Mouse (Mus musculus): ENCODE measurements around the gene Riok1. TPM values are rescaled to one million over a fixed set of nuclear protein-coding genes. Genes with fewer than 3 reads are reported as not detected.

The Riok1 gene
- polyA plus RNA-seq, 1 experiment from 2014 or later = 37.7 TPM

DNA sequence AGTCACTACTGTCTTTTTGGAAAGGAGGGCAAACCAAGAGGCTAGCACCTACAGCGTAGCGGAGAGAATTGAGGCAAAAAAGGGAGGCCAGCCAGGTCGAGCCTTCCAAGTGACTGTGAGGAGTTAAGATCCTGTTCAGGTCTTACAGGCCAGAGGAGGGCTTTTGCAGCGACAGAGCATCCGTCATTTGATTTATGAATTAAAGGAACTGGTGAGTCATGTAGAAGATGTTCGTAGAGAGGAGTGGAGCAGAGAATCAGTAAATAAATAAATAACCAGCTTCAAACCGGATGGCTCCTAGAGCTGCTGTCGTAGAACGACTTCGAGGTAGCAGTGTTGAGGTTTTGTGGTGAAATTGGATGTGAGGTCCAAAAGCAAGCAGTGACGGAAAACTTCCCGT lies 1.0 kb downstream of the Riok1 start:
- H3K9ac ChIP-seq (ENCODE audit: low read depth, low read length) = peak overlapping the region; percentile 84
- H3K27me3 ChIP-seq (replicated peaks; ENCODE audit: control insufficient read depth, insufficient read depth, low read length) = no peaks in the 10 kb centered on the region
- H3K4me3 ChIP-seq (ENCODE audit: low read length) = peak overlapping the region; percentile 75
- H3K9me3 ChIP-seq (ENCODE audit: control insufficient read depth, low read length) = no peaks in the 10 kb centered on the region
- 35% methylated on average over 12 of the region's 12 CpGs for WGBS
- H3K4me1 ChIP-seq (ENCODE audit: control insufficient read depth, insufficient read depth, low read length) = peaks cover 14% of the 10 kb centered on the region
- peak overlapping the region; percentile 67 for H3K4me2 ChIP-seq (ENCODE audit: low read depth, low read length)
- ATAC-seq = no peak
- peaks cover 13% of the 10 kb centered on the region for H3K36me3 ChIP-seq (ENCODE audit: control insufficient read depth, insufficient read depth, low read length)
- no peak overlapping the region for H3K27ac ChIP-seq (ENCODE audit: low read length)

DNA sequence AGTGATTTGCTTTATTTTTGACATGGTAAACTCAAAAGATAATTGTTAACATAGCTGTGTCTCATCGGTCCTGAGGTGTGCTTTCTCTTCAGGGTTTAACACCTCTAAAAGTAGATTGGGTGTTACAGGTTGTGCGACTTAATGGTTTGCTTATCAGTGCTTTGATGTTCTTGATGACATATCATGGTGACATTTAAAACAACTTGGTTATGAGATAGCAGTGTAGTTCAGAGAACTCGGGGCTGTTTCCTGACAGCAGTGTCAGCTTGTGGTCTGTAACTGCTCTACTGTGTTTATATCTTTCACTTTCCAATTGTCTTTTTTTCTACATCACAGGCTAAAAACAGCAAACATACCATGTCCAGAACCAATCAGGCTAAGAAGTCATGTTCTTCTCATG lies 13.1 kb downstream of the Riok1 start:
- no peaks in the 10 kb centered on the region for H3K4me1 ChIP-seq (ENCODE audit: control insufficient read depth, insufficient read depth, low read length)
- H3K27ac ChIP-seq (ENCODE audit: low read length) = no peak overlapping the region
- H3K36me3 ChIP-seq (ENCODE audit: control insufficient read depth, insufficient read depth, low read length) = peaks cover 28% of the 10 kb centered on the region
- H3K27me3 ChIP-seq (replicated peaks; ENCODE audit: control insufficient read depth, insufficient read depth, low read length) = no peaks in the 10 kb centered on the region
- no peak overlapping the region for H3K4me3 ChIP-seq (ENCODE audit: low read length)
- H3K9ac ChIP-seq (ENCODE audit: low read depth, low read length) = no peak overlapping the region
- H3K9me3 ChIP-seq (ENCODE audit: control insufficient read depth, low read length) = no peaks in the 10 kb centered on the region
- no peak overlapping the region for H3K4me2 ChIP-seq (ENCODE audit: low read depth, low read length)
- ATAC-seq = no peak
- WGBS = 80% methylated on average over 3 of the region's 3 CpGs

DNA sequence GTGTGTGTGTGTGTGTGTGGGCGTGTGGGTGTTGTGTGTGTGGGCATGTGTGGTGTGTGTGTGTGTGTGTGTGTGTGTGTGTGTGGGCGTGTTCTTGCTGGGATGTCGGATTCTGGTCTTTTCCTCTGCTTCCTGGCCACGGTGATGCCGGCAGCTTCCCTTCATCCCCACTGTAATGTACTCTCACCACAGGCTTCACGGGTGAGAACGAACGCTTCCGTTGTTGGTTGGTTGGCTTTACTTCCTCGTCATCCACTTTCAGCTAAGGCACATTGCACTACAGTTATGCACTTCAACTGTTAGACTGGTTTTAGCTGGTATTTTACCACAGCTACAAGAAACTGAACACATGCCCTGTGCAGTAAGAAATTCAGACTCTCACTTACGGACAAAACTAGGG lies 25.9 kb downstream of the Riok1 start:
- no peak for ATAC-seq
- H3K9ac ChIP-seq (ENCODE audit: low read depth, low read length) = no peak overlapping the region
- H3K4me1 ChIP-seq (ENCODE audit: control insufficient read depth, insufficient read depth, low read length) = no peaks in the 10 kb centered on the region
- WGBS = 90% methylated on average over 11 of the region's 11 CpGs
- no peak overlapping the region for H3K4me2 ChIP-seq (ENCODE audit: low read depth, low read length)
- no peak overlapping the region for H3K27ac ChIP-seq (ENCODE audit: low read length)
- H3K9me3 ChIP-seq (ENCODE audit: control insufficient read depth, low read length) = no peaks in the 10 kb centered on the region
- H3K36me3 ChIP-seq (ENCODE audit: control insufficient read depth, insufficient read depth, low read length) = peaks cover 10% of the 10 kb centered on the region
- no peaks in the 10 kb centered on the region for H3K27me3 ChIP-seq (replicated peaks; ENCODE audit: control insufficient read depth, insufficient read depth, low read length)
- H3K4me3 ChIP-seq (ENCODE audit: low read length) = no peak overlapping the region

DNA sequence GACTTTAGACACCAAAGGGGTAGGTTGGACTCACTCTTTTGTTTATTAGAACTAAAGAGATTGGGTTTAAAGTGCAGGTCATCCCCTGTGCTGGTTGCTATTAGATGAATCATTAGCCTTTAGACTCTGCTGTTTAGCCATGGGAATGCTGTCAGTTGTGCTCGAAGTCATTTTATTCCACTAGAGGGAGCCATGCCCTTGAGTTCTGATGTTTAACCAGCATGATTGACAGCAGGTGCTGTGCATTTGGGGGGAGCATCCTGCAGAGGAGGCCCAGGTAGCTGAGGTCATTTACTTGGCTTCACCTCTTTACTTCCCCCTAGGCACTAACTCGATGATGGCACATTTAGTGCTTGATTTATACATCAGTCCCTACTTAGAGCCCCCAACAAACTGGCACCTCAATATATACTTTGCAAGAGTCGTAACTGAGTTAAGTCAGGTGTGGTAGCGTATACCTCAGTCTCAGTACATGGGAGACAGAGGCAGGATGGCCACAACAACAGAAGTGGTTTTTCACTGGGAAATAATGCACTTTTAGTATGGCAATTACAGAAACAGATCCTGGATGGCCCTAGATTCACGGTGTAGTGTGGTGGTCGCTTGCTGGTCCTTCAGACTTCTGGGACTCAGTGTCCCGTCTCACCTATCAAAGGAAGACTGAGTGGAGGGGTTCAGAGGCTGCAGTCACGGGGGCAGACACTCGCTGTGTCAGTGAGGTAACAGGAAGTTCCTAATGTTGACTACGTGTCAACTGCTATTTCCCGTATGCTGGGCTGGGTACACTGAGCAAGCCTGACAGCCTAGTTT lies 28.3 kb downstream of the Riok1 start:
- no peaks in the 10 kb centered on the region for H3K4me1 ChIP-seq (ENCODE audit: control insufficient read depth, insufficient read depth, low read length)
- no peaks in the 10 kb centered on the region for H3K9me3 ChIP-seq (ENCODE audit: control insufficient read depth, low read length)
- no peak overlapping the region for H3K27ac ChIP-seq (ENCODE audit: low read length)
- H3K4me3 ChIP-seq (ENCODE audit: low read length) = no peak overlapping the region
- ATAC-seq = peak; percentile 86
- H3K36me3 ChIP-seq (ENCODE audit: control insufficient read depth, insufficient read depth, low read length) = no peaks in the 10 kb centered on the region
- WGBS = 68% methylated on average over 11 of the region's 11 CpGs
- no peaks in the 10 kb centered on the region for H3K27me3 ChIP-seq (replicated peaks; ENCODE audit: control insufficient read depth, insufficient read depth, low read length)
- no peak overlapping the region for H3K9ac ChIP-seq (ENCODE audit: low read depth, low read length)
- H3K4me2 ChIP-seq (ENCODE audit: low read depth, low read length) = no peak overlapping the region

DNA sequence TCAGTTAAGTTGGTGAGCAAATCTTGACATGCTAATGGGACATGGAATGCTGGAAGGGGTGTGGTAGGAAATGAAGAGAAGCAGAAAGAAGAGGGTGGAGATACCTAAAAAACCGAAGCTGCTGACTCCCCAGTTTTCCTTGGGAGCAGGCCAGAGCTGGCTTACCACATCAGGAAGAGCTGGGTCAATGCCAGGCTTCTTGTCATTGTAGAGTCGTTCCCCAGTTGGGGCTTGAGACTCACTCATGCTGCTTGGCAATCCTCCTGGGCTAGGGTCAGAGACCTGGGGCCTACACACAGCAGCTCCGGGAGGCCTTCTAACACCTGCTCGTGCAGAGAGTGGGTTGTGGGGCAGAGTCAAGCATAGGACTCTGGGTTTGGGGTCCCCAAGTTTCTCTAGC lies 34.1 kb downstream of the Riok1 start:
- Histone ChIP-seq H3K27ac (ENCODE audit: low read length) (no peak overlapping the region), H3K36me3 (ENCODE audit: control insufficient read depth, insufficient read depth, low read length) (no peaks in the 10 kb centered on the region), H3K9me3 (ENCODE audit: control insufficient read depth, low read length) (no peaks in the 10 kb centered on the region), H3K27me3 (replicated peaks; ENCODE audit: control insufficient read depth, insufficient read depth, low read length) (no peaks in the 10 kb centered on the region), H3K4me2 (ENCODE audit: low read depth, low read length) (no peak overlapping the region), H3K9ac (ENCODE audit: low read depth, low read length) (no peak overlapping the region), H3K4me3 (ENCODE audit: low read length) (no peak overlapping the region), H3K4me1 (ENCODE audit: control insufficient read depth, insufficient read depth, low read length) (peaks cover 9% of the 10 kb centered on the region)
- 68% methylated on average over 4 of the region's 4 CpGs for WGBS
- no peak for ATAC-seq

DNA sequence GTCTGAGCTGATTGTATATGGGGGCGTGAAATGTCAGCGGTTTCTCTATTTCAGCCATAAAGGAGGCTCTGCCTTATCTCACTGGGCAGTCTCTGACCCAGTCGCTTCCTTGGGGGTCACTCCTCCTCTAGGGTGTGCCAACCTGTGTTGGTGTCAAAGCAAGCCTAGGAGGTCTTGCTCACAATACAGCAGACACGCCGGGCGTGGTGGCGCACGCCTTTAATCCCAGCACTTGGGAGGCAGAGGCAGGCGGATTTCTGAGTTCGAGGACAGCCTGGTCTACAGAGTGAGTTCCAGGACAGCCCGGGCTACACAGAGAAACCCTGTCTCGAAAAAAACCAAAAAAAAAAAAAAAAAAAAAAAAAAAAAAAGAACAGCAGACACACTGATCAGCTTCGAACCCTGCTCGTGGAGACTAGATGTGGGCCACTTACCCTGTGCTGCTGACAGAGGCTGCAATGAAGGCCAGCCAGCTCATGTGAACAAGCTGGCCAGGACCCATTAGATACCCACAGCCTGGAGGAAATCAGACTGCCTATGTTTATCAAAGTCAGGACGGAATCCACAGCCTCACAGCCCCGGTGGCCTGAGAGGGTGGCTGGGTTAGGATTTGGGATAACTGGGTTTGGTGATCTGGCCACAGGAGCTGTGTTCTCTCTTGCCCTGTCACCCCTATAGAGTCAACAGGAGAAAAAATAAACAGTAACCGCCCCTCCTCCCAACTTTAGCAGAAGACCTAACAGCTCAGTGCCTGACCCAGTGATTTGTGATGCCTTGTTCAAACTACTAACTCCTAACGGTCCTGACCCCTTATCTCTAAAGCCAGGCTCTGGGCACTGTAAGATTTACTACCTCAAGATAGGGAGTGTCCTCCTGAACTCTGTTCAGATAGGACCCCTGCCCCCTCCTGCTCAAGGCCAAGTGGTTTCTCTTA lies 36.8 kb downstream of the Riok1 start:
- ATAC-seq = peak; percentile 72
- Histone ChIP-seq H3K4me2 (ENCODE audit: low read depth, low read length) (no peak overlapping the region), H3K4me3 (ENCODE audit: low read length) (no peak overlapping the region), H3K9me3 (ENCODE audit: control insufficient read depth, low read length) (no peaks in the 10 kb centered on the region), H3K4me1 (ENCODE audit: control insufficient read depth, insufficient read depth, low read length) (peaks cover 9% of the 10 kb centered on the region), H3K27ac (ENCODE audit: low read length) (no peak overlapping the region), H3K27me3 (replicated peaks; ENCODE audit: control insufficient read depth, insufficient read depth, low read length) (no peaks in the 10 kb centered on the region), H3K9ac (ENCODE audit: low read depth, low read length) (peak overlapping the region; percentile 21; the same call in 1 of the 2 replicates), H3K36me3 (ENCODE audit: control insufficient read depth, insufficient read depth, low read length) (no peaks in the 10 kb centered on the region)
- WGBS = 65% methylated on average over 18 of the region's 18 CpGs

DNA sequence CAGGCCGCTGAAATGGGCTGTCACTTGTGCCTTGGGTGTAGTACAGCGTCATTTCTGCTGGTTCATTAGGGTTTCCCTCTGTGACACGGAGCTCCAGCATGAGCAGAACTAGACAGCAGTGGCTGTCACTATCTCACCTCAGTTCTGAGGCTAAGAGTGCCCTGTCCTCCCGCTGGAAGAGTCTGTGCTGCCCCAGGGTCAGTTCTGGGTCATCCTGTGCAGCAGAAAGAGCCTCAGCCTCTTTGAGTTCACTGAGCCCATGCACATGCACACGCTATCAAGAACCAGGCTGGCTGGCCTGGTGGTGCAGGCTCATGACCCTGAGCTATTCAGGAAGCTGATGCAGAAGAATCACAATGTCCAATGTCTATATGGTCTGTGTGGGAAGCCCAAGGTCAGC lies 37.6 kb downstream of the Riok1 start:
- H3K4me3 ChIP-seq (ENCODE audit: low read length) = no peak overlapping the region
- H3K9me3 ChIP-seq (ENCODE audit: control insufficient read depth, low read length) = no peaks in the 10 kb centered on the region
- H3K27me3 ChIP-seq (replicated peaks; ENCODE audit: control insufficient read depth, insufficient read depth, low read length) = no peaks in the 10 kb centered on the region
- ATAC-seq = peak; percentile 43; the same call in 1 of the 2 replicates
- H3K9ac ChIP-seq (ENCODE audit: low read depth, low read length) = 0 out of 2 replicates have a peak overlapping the region, but pooled peaks have one; percentile 21
- H3K27ac ChIP-seq (ENCODE audit: low read length) = no peak overlapping the region
- H3K4me1 ChIP-seq (ENCODE audit: control insufficient read depth, insufficient read depth, low read length) = peaks cover 9% of the 10 kb centered on the region
- H3K36me3 ChIP-seq (ENCODE audit: control insufficient read depth, insufficient read depth, low read length) = no peaks in the 10 kb centered on the region
- WGBS = 22% methylated on average over 5 of the region's 5 CpGs
- no peak overlapping the region for H3K4me2 ChIP-seq (ENCODE audit: low read depth, low read length)

DNA sequence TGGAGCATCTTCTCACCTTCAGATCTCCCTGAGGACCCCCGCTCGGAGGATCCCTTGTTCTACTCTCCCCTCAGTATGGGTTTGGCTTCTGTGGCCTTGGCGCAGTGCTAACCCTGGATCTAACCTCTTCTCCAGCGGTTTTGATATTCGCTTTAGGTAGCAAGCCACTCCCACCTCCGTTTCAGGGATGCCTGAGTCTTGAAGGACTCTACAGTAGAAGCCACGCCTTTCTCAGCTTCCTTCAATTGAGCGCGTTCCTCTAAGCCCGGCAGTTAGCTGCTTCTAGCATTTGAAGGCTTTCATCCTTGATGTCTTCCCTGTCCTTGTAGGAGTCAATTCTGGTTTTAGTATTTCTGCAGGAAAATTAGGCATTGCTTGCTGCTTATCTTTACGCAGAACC lies 40.3 kb downstream of the Riok1 start:
- no peaks in the 10 kb centered on the region for H3K9me3 ChIP-seq (ENCODE audit: control insufficient read depth, low read length)
- H3K27ac ChIP-seq (ENCODE audit: low read length) = no peak overlapping the region
- H3K36me3 ChIP-seq (ENCODE audit: control insufficient read depth, insufficient read depth, low read length) = no peaks in the 10 kb centered on the region
- H3K9ac ChIP-seq (ENCODE audit: low read depth, low read length) = no peak overlapping the region
- no peak overlapping the region for H3K4me2 ChIP-seq (ENCODE audit: low read depth, low read length)
- no peak for ATAC-seq
- no peaks in the 10 kb centered on the region for H3K27me3 ChIP-seq (replicated peaks; ENCODE audit: control insufficient read depth, insufficient read depth, low read length)
- H3K4me1 ChIP-seq (ENCODE audit: control insufficient read depth, insufficient read depth, low read length) = peaks cover 23% of the 10 kb centered on the region
- 25% methylated on average over 11 of the region's 11 CpGs for WGBS
- no peak overlapping the region for H3K4me3 ChIP-seq (ENCODE audit: low read length)

DNA sequence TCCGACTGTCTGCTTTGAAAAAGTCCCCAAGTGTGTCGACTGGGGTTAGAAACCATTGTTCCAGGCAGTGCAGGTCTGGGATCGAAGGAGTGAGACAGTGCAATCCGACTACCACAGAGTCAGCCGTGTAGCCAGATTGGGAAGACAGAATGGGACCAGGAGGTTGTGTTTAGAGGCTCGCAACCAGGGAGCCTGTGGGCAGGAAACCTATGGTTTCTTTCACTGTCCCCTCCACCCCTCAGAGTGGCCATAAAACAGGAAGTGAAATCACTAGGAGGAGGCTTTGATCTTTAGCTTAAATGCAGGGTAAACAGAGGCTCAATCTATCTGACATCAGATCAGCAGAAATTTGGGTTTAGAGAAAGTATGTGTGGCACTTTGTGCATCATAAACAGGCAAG lies 42.0 kb downstream of the Riok1 start:
- Histone ChIP-seq H3K9me3 (ENCODE audit: control insufficient read depth, low read length) (no peaks in the 10 kb centered on the region), H3K9ac (ENCODE audit: low read depth, low read length) (no peak overlapping the region), H3K4me2 (ENCODE audit: low read depth, low read length) (no peak overlapping the region), H3K4me3 (ENCODE audit: low read length) (no peak overlapping the region), H3K36me3 (ENCODE audit: control insufficient read depth, insufficient read depth, low read length) (no peaks in the 10 kb centered on the region), H3K27ac (ENCODE audit: low read length) (no peak overlapping the region), H3K4me1 (ENCODE audit: control insufficient read depth, insufficient read depth, low read length) (peaks cover 27% of the 10 kb centered on the region), H3K27me3 (replicated peaks; ENCODE audit: control insufficient read depth, insufficient read depth, low read length) (no peaks in the 10 kb centered on the region)
- ATAC-seq = no peak
- 50% methylated on average over 6 of the region's 6 CpGs for WGBS
